Mouse (Mus musculus): ENCODE data around the gene Frmd4a.
A peak's percentile ranks its signal among the peaks of the same experiment; 100 is the strongest.

The Frmd4a gene

DNA sequence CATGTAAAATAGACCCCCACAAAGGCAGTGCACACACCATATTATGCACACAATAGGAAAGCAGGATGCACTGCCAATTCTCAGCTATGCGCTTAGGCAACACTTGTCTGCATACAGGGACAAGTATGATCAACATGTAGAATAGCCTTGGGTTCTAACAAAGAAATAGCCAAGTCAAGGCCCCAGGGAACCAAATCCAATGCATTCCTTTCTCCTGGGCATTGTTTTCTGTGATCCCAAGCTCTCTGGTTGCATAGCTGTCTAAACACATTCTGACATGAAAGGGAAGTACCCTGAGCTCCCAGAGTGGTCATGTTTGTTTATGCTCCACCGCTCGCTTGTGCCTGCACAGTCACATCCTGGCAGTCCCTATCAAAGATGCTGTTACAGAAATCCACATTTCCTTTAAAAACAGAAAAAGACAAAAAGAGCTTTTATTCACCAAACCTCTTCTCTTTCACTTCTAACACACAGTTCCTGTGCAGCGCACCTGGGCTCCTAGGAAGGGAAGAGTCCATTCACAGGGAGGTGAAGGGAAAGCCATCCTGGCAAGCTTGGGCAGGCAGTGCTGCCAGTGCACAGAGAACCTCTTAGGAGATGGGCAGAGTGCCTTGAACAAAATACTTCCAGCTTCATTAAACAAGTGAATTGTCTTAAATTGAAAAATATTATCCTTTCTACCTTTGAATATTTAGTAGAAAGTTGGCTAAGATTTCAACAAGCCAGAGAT, 124.9 kb downstream of the Frmd4a start:
- peak in 1 of 2 experiments; percentile 20 for DNase-seq

DNA sequence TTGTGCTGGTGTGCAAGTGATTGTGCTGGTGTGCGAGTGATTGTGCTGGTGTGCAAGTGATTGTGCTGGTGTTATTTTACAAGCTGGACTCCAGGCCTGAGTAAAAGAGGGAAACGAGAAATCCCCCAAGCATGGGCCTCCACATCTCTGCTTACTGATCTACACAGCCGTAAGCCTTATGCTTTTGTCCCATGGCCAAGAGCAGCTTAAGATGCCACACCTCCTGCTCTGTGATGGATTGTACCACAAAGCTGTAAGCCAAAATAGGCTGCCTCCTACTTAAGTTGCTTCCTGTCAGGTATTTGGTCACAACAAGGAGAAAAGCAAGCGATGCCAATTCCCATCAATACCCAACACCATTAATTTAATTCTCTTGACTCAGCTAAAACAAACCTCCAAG, 126.9 kb downstream of the Frmd4a start:
- DNase-seq = no peak

DNA sequence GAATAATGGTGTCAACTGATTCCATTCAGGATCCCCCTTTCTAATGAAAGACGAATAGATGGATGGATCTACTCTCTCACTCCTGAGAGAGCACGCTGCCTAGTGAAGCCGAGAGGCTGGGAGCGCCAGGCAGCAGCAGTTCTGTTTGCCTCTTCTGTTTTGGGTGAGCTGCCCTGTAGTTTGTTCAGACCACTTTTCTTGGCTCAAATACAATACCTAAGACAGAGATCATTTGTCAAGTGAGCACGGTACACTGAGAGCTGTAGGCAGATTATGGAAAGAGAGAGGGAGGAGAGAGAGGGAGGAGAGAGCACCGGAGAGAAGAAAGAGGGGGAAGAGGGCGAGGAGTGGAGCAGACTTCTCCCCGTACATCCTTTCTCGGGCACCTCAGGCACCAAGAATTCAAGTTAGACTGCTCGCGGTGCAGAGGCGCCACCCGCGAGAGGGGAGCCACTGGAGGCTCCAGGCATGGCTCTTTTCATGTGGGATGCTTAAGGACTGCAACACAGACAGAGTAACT, 135.1 kb downstream of the Frmd4a start:
- peak in 1 of 2 experiments; percentile 15 for DNase-seq

DNA sequence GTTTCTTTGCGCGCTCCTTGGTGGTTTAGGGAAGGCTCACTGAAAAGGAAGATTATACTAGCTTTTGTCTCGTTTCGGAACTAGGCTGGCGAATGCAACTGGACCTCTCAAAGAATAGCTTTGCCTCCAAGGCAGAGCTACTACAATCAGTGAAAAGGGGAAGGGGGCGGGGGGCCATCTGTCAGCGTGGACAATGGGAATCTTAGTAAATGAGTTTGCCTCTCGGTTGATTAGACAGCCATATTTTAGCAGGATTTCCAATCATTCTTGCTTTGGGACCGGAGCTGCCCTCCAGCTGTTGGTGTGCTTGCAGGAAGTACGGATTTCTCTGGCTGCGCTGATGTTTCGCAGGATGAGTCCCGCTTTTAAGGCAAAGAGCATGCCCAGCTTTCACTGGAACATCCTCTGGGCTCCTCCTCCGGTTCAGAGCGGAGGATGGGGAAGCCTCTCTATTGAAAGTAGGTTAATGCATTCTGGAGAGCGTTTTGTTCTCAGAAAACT, 135.7 kb downstream of the Frmd4a start:
- peak; percentile 19 to 35 for DNase-seq

DNA sequence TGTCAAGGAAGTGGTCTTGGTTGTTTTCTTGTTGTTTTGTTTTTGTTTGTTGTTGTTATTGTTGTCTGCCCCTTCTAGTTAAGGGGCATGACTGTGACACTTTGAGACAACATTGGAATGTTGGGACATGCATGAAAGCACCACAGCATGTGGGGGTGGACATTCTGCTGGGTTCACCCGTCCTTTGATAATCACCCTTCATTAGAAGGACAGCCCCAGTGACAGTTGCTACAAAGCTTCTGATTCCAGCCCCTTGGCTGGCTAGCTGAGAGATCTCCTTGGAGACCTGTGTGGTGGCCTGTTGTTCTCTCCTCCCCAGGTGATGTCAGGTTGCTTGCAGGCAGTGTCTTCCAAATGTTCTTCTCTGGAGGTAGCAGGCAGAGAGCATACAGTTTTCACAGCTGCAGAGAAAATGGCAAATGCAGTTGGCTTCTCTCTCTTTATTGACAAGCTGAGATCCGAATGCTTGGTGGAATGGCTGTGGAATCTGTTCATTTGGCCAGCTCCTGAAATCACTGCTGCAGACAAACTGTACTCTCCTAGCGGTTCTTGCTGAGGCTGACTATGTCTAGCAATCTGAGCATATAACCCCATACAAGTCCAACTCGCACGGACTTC, 136.6 kb downstream of the Frmd4a start:
- peak in 1 of 2 experiments; percentile 7 for DNase-seq

DNA sequence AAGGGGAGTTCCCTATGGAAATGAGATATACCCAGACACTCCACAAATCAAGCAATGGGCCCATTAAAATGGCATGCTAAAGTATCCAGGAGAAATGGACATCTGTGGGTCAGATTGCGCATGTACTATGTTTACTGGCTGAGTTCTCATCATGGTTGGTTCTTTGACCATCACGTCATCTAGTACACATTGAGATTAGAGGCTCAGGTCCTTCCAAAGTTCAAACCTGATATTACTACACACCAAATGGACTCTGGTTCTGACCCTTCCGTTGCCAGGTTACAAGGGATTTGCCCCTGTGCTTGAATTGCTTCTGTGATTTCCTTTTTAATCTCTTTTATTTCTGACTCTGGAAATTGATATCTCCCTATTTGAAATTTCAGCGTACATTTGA, 137.1 kb downstream of the Frmd4a start:
- DNase-seq = no peak

DNA sequence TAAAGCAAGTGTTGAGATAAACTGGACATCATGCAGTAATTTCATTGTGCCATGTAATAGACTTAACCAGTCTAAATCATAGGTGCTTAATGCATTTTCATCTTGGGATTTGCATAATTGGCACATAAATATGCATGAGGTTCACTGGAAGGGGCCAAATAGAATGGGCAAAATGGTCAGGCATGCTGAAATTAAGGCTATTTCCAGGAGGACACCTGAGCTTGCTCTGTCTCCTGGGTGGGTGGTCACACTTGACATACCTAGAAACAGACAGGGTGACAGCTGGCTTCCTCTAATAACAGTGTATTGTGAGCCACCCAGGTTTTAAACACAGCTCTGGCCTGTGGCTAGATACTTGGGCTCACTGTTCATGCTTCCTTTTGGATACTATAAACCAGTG, 137.9 kb downstream of the Frmd4a start:
- no peak for DNase-seq

DNA sequence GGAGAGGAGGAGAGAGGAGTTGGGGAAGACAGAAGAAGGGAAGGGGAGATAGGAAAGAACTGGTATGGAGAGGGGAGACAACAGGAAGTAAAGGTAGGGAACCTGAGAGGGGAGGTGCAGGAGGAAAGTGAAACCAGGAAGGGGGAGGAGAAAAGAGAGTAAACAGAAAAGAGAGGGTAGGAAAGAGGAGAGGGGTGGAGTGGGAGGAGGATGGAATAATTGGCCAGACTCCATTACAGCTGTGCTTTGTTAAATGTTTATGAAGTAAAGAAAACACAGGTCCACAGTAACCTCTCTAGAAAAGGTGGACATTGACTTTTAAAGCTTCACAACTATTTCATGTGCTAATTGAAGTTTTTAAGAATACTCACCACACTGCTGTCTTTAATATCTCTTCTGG, 139.0 kb downstream of the Frmd4a start:
- DNase-seq = no peak

DNA sequence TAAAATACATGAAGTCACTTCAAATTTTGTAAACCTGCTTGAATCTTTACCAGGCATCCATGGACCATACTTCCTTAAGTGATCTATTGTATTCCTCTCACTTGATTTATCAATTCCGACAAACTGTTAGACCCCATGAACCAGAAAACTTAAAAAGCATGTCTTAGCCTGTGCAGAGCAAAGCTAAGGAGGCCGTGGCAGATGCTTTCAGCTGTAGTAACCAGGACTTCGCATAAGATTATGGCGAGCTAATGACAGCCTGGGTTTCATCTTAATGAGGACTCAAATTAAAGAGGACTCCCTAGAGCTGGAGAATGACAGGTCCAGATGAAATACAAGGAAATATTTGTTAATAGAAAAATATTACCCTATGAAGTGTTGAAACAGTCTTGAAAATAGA, 139.9 kb downstream of the Frmd4a start:
- no peak for DNase-seq

DNA sequence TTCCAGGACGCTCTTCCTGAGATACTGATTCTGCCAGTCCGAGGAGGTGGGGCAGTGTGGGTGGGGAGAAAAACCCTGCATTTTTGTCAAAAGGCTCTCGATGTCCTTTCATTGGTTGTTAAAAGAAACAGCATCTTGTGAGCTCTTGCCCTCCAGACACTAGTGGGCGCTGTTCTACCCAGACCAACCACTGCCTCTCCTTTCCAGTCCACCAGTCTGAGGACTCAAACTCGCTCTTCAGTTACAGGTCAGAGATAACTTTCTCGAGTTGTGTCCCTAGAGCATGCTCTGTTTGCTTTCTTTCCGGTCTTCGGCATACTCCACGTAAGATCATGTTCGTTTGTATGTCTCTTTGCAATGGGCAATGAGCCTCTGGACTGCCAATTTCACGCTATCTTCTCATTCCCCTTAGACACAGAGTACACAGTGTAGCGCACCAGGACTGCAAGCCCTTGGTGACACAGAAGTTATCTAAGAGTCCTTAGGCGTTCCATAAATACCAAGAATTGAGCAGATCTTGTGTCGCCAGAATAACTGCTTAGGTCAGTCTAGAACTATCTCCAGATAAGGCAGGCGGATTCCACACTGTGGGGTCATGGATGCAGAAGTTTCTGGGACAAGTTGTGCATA, 142.2 kb downstream of the Frmd4a start:
- no peak for DNase-seq

DNA sequence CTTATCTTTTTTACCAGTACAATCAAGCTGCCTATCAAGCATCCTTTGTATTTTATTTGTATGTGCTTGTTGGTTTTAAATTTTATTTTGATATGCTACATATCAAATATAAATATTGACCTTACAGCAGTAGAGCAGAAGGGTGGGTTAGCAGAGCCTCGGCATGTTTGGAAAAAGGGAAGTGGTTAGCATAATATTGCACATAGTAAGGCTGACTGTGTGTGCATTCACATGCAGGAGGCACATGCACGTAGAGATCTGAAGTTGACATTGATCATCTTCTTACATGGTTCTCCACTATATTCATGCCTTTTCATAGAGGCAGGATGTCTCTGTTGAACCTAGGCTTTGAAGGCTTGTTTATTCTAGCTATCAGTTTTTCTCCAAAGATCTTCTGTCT, 148.7 kb downstream of the Frmd4a start:
- DNase-seq = no peak

DNA sequence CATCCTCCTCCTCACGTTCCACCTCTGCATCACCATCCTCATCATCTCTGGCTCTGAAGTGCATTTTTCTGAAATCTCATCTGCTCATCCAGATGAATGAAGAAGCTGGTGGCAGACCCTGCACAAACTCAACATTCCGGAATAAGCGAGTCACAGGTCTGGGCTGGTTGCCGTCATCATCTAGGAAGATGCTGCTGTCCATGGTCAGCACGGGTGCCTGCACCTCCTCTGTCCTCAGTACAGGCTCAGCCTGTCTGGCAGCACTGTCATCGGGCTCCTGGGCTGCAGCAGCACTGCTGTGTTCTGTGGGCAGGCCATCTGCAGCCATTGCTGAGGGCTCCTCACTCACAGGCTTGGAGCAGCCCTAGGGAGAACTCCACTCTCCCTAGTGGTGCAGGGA, 149.6 kb downstream of the Frmd4a start:
- no peak for DNase-seq

DNA sequence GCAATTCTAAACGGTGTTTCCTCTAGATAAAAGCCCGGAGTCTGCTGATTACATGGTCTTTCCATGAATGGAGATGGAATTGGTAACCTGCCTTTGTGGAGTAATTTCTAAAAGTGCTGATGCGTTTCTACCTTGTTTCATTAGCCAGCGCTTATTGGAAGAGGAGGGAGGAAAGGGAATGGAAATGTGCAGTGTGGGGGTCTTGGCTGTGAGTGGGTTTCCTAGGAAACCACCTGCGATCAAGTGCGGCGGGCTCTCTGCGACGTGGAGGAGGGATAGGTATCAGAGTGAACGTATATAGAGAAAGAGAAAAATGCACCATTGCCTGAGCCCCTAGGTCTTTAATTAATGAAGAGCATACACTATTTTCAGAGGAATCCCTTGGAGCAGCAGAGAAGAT, 152.2 kb downstream of the Frmd4a start:
- DNase-seq = no peak

DNA sequence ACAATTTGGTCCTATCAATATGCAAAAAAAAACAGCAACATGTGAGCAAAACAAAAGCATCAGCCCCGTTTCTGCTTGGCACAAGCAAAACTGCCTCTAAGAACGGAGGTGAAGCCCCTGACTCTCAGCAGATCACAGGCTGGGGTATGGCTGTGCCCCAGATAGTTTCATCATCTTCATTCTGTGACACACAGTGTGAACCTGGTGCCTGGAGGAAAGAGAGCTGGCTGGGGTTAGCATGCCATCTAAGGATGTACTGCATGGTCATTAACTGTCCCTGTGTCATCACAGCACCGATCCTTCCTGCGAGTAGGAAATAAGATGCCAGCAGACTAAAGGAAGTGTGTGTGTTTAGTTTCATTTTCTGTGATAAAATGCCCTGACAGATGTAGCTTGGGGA, 152.7 kb downstream of the Frmd4a start:
- no peak for DNase-seq

DNA sequence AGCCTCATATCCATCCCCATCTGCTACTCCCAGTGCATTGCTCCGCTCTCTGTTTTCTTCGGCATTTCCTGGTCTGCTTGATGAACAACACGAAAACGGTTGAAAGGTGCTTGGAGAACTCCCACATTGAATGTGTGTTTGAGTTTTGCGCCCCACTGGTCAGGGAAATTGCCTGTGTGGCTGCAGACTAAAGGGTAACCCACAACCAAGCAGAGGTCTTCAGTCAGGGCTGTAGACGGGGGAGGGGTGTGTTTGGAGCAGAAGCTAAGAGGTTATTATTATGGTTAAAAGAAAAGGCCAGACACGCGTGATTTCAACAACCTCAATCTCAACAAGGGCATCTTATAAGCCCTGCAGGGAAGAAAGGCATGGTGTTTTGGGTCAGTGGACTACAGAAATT, 167.5 kb downstream of the Frmd4a start:
- DNase-seq = no peak

DNA sequence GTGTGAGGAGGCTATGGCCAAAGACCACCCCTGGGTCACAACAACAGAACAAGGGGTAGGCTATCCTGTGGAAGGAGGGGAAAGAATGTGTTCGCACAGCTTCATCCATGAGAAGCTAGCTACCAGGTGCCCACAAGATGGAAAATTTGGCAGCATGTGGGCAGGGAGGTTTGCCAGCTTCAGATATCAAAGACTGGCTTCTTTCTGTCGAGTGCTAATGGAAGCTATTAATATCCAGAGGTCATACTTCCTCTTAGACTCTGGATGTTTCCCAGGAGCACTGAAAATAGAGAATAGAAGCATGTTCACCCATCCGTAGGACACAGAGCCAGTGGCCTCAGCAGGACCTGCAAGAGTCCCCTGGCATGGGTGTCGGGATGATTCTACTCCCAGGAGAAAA, 170.0 kb downstream of the Frmd4a start:
- DNase-seq = peak; percentile 41 to 64

DNA sequence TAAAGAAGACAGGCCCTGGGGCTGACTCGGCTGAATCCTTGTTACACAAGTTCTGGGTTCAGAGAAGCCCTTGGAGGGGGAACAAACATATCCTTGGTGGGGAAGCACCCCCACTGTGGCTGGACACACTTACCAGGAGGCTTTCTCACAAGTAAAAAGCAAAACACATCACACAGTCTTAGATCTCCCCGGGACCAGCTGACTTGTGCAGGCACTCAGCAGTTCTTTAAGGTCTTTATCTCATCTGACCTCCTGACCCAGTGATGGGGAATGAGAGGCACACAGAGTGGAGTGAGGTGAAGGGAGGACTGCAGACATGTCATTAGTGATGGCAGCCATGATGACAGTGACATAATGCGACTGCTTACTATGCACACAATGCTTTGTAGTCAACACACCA, 170.8 kb downstream of the Frmd4a start:
- DNase-seq = no peak

DNA sequence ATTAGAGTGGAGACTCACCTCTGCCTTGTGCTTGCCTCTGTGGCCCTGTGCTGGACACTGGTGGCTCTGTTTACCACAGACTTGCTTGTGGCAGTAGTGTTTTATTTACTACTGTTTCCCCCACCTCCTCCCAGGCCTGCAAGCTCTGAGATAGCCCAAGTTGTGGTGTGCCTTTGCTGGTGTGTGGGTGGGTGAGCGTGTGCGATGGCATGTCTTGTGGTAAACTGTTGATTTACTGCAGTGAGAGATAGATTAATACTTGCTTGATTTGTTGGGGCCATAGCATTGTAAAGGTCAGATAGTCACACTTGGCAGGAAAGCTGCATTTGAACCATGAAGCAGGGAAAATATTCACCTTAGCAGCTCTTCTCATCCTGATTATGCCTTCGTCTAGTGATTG, 172.8 kb downstream of the Frmd4a start:
- no peak for DNase-seq

DNA sequence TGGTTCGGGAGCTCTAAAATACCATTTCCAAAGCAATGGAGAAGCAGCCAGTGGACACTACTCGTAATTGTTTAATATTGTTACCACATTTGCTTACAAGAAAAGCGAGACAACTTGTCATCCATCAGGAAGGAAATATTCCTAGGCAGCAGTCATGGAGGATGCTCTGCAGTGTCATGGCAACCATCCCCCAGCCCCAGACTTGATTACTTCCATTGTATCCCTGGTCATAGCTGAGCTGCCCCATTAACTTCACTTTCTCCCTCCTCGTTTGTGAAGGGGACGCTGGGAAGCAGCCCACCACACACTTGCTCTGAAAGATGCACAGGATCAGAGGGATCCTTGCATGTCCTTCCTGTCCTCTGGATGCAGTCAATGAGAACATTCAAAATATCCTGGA, 173.5 kb downstream of the Frmd4a start:
- no peak for DNase-seq

DNA sequence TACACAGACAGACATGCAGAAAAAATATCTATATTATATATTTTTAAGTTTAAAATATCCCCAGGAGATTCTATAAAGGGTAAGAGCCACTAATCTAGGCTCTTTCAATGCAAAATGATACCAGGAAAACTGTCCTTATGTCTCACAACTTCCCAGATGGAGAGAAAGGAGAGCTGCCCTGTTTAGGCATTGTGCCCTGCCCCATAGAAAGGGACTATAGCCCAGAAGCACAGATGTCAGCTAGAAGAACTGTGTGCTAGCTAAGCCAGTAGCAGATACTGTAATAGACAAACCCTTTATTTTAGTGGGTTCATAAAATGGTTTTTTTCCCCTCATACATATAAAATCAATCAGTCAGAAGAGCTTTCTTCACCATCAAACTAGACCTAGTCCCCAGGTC, 175.7 kb downstream of the Frmd4a start:
- DNase-seq = no peak

DNA sequence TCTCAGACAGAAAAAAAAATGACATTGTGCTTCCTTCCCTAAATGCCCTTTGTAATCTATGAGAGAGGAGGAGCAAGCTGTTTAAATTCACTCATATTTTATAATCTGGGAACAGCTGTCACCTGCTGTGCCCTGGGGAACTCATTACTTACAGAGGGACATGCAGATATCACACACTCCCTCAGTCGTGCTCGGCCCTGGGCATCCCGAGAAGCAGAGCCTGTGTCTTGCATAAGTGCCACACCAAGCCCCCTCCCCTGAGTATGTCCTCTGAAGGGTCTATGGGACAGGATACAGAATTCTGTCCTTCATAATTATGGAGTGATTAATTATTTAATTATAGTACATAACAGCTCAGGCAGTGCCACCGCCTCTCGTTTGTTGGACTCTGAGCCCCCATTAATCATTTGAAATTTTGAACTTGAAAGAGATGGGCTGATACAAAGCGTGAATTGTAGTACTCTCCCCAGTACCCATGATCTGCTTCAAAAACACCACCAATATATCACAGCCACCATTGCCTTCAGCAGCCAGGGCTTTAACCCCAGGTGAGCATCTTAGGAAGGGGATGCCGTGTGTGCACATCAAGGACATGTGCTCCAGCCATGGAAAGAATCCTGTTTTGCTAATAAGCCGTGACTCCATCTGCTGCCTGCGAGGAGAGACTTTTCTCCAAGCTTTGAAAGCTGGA, 177.0 kb downstream of the Frmd4a start:
- DNase-seq = no peak

DNA sequence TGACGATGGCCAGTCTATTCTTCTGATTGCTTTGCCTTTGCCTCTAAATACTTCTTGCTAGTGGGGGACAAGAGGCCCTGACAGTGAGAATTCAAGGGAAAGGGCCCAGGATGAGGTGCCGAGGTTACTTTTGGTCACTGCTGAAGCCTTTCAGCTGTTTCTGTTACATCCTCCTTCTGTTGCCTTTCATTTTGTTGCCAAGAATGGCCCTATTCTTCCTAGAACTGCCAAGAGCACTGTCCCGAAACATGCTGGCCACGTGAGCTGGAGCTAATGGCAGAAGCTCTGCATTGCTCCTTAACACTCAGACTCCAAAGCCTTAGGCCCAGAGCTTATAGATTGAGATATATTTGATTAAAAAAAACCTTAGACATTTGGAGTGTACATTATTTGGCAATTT, 178.5 kb downstream of the Frmd4a start:
- peak; percentile 9 to 27 for DNase-seq

DNA sequence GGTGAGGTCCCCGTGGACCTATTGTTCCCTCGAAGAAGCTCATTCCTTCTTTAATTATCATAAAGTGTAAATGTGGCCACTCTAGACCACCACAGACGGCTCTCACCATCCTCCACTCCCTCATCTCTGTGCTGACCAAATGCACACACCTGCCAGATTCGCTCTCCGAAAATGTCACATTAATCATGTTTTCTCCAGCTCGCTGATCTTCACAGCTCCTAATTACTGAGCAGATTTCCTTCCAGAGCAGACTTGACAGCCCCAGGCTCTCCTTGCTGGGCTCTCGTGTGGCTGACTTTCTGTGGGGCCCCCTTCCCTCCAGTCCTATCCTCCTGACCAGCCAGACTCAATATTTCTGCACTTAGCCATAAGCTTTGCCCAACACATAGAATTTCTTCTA, 191.7 kb downstream of the Frmd4a start:
- DNase-seq = no peak

DNA sequence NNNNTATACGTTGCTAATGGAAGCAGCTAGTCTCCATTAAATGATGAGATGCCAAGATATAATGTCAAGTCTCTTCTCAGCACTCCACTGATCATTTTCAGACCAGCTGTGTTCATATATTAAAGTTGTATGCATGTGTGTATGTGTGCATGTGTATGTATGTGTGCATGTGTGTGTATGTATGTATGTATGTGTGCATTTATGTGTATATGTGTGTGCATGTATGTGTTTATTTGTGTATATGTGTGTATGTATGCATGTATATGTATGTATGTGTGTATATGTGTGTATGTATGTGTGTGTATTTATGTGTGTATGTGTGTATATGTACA, 204.9 kb downstream of the Frmd4a start:
- DNase-seq = no peak

Data from cerebellum, postnatal 25 days (tissue).